Mouse (Mus musculus): ENCODE measurements around the gene Rgs6.

Gene Rgs6

DNA sequence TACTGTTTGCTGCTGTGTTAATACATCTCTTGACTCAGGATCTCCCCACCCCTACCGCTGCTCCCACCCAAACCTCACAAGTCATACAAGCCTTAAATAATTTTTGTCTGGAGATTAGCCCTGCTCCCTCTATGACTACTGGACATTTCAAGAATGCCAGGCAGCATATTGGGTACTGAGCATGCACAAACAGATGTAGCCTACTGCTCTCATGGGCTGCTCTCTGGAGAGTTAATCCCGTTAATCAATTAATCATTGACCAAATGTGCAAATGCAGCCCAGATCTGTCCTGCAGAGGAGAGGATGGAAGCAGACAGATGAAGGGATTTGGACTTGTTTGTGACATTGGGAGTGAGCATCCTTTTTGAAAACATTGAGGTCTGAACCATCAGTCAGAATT is at the start of gene Rgs6:
Rgs6 (plus strand) TSS at position 276 of the 400 bp plus-strand sequence.
- DNase-seq (ENCODE audit: low spot score in 2 of 2), result no peak

DNA sequence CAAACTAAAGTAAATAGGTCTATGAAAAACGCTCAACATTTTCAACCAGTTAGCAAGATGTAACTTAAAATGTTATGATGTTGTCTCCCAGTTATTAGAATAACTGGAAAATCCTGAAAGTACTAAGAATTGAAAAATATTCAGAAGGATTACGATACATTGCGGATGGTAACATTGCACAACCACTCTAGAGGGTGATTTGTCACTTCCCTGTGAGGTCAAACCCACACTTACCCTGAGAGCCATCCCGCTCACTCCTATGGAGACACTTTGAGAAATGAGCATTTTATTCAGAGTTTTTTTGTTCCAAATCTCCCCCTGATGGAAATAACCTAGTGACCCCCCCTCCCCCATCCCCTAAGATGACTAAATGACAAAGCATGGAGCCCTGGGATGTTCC is 41.0 kb upstream of the Rgs6 start:
- no peak for DNase-seq (ENCODE audit: low spot score in 2 of 2)

DNA sequence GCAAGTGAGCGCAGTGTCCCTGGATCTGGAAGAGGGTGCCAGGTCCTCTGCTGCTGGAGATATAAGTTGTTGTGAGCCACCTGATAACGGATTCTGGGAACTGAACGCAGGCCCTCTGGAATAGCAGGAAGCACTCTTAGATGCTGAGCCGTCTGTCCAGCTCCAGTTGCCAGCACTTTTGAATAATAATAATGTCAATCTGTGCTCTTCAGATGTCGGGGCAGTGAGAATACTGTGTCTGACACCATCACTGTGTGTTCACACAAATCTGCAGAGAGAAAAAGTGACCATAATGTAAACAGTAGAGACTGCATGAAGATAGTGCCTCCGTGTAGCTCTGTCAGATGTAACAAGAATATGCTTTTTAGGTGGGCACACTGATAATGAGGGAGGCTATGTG is 38.9 kb upstream of the Rgs6 start:
- no peak for DNase-seq (ENCODE audit: low spot score in 2 of 2)

- DNase-seq (ENCODE audit: low spot score in 2 of 2), result no peak
Measured at GRCm38 (mm10) chr12:82550076-82550475, 38.0 kb upstream of the Rgs6 start.

- no peak for DNase-seq (ENCODE audit: low spot score in 2 of 2)
Measured at GRCm38 (mm10) chr12:82552376-82552775, 35.7 kb upstream of the Rgs6 start.

GRCm38 (mm10) chr12:82562916-82563315 is 25.2 kb upstream of the Rgs6 start:
- DNase-seq (ENCODE audit: low spot score in 2 of 2), result no peak

DNA sequence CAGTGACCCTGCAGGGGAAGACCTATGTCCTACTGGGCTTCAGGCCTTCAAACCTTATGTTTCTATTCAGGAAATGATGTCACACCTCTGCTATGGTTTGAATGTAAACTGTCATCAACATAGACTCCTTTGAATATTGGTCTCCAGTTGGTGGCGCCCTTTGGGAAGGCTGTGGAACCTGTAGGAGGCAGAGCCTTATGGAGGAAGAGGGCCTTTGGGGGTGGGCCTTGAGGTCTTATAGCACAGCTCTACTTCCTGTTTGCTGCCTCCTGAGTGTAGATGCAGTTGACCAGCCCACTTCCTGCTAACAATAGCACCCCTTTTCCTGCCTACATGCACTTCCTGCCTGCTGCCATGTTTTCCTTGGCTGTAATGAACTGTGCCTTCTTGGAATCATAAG is 19.7 kb upstream of the Rgs6 start:
- DNase-seq (ENCODE audit: low spot score in 2 of 2), result no peak

DNA sequence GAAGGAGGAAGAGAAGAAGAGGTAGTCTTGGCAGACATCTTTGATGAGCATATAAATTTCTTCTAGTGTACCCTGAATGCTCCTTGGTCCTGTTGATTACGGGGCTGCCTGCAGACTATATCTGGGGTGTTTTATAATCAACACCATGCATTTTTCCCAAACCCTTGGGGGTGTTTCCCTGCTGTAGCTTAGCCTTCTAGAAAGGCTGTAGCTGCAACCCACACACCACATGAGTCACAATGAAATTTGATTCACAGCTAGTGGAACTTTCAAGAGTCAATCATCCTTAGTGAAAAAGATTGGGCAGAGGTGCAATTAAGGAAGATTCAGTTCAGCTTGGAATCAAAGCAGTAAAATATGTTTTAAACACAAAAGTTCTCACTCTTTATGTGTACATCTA is 15.4 kb upstream of the Rgs6 start:
- DNase-seq (ENCODE audit: low spot score in 2 of 2), result peak in 1 of 2 experiments; percentile 14

DNA sequence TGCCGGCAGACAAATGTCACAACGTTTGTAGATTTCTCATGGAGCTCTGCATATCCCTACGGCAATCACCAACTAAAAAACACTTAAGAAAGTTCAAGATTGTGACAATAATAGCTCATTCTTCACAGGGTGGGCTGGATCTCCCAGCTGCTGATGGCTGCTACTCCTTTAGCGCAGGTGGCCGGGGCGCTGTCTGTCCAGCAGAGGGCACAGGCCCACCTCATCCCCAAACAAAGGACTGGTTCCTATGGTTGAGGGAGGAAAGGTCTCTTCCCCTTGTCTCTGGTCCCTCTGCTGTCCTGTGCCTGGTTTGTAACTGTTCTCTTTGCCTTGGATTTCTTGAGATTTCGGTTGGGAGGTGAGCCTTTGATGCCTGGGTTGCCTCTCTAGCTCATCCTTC is 1.5 kb upstream of the Rgs6 start:
- DNase-seq (ENCODE audit: low spot score in 2 of 2), result no peak

DNA sequence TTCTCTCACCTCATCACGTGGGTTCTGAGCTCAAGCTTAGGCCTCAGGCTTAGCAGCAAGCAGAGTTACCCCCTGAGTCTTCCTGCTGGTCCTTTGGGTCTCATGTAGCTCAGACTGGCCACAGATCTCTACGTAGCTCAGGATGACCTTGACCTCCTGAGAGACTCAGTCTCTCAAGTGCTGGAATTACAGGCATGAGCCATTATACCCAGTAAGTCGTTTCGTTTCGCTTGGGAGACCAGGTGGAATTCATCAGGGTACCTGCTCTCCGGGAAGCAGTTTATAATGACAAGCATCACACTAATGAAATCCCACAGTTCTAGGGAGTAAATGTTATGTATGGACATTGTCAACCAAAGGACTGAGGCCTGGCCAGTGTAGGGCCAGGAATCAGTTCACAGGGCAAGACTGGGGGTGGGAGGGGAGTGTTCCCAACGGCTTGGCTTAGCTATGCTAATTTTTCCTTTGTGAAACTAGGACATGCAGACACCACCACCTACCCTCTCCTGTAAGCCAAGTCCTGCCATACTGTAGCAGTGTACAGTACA is 670 bp upstream of the Rgs6 start:
- no peak for DNase-seq (ENCODE audit: low spot score in 2 of 2)

DNA sequence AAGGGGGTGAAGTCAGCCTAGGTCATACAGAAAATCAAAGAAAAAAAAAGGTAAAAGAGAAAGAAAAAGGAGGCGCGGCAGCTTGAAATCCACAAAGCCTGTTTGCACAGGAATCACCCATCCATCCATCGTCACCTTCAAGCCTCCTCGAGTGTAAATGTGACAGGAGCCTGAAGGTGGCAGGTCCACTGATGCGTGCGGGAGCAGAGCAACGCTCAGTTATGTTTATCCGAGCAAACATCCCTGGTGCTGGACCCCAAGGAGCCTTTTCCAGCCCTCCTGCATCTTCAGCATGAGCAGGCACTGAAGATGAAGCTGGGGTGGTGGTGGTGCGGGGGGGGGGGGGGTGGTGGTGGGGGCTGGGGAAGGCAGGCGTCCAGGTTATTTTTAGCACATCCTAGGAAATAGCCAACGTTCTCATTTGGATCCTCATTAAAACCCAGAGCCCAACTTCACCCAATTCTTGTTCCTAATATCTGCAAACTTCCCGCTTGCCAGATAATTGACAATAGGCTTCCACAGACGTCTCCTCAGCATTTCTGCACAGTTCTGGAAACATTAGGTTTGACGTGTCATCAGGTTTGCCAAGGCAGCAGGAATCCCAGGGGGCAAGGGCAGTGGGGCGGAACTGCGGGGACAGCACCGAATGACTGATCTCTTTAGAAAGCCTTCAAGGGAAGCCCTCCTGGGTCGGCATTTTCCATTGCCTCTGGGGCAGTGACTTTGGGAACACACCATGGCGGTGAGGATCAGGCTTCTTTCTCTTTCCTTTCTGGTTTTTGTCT is 946 bp downstream of the Rgs6 start:
- DNase-seq (ENCODE audit: low spot score in 2 of 2), result no peak

- DNase-seq (ENCODE audit: low spot score in 2 of 2), result no peak
Measured at GRCm38 (mm10) chr12:82599011-82599410, 10.9 kb downstream of the Rgs6 start.

DNA sequence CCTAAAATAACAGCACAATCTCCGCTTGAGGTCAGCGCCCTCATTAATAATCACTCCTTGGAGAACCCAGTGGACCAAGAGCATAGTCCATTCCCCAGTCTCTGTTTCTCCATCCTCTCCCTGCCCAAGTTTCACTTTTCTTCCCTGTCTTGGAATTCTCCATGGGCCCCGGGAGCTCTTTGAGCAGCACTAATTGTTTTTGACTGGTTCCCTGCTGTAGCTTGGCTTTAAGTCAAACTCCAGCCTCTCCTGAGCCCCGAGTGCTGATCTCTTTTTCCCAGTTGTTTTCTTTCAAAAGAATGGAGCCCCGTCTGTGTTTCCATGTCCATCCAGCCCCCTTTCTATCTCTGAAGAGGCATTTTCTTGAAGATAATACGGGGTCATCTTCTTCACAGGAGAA is 12.3 kb downstream of the Rgs6 start:
- no peak for DNase-seq (ENCODE audit: low spot score in 2 of 2)

GRCm38 (mm10) chr12:82602823-82603222 is 14.7 kb downstream of the Rgs6 start:
- DNase-seq (ENCODE audit: low spot score in 2 of 2), result no peak

- no peak for DNase-seq (ENCODE audit: low spot score in 2 of 2)
Measured at GRCm38 (mm10) chr12:82603308-82603707, 15.2 kb downstream of the Rgs6 start.

DNA sequence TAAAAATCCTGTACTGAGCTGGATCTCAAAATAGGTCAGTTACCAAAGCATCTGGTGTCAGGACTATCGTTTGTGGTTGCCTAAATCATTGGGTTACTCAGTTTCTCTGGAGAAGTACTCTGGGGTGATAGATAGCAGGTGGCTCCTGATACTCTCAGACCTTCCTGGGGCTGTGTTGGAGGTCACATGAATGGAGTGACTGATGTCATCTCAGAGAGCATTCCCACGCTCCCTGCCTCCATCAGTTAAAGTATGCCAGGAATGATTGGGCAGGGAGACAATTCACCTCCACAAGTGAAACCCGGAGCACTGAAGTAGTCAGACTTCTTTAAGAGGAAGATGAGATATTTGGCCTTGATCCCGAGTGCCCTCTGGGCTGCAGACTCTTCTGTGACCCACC is 15.9 kb downstream of the Rgs6 start:
- no peak for DNase-seq (ENCODE audit: low spot score in 2 of 2)

DNA sequence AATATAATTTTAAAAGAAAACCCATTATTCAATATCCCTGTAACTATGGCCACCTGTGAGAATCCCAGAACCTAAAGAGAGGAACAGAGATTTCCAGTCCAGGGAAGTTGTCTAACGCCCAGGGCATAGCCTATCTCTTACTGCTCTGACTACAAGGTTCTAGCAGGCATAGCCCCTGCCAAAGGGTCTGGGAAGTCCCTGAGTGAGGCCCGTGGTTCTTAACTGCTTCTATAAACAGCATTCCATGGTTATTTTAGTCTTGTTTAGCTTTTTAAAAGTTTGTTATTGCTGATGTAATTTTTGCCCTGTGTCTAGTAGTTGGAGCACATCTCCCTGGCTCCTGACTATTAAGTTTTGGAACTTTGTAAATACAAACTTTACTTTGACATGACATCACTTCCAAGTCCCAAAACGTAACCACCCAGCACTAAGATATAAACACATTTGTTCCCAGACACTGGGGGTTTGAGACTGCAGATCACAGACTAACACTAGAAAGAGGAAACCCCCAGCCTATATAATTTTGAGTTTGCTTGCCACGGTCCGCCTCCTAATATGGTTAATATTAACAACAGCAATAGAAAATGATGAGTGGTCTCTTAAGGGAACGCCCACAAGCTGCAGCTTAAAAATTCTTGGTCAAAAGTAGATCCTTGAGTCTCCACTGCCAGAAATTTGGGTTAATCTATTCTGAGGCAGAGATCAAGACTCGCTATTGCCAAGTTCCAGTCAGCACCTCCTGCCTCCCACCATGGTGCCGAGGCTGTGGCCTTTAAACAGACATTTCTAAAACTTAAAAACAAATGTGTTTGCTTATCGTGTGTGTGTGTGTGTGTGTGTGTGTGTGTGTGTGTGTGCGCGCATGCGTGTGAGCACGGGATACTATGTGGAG is 24.9 kb downstream of the Rgs6 start:
- no peak for DNase-seq (ENCODE audit: low spot score in 2 of 2)

GRCm38 (mm10) chr12:82616486-82616812 is 28.4 kb downstream of the Rgs6 start:
- peak; percentile 38 to 50 for DNase-seq (ENCODE audit: low spot score in 2 of 2)

DNA sequence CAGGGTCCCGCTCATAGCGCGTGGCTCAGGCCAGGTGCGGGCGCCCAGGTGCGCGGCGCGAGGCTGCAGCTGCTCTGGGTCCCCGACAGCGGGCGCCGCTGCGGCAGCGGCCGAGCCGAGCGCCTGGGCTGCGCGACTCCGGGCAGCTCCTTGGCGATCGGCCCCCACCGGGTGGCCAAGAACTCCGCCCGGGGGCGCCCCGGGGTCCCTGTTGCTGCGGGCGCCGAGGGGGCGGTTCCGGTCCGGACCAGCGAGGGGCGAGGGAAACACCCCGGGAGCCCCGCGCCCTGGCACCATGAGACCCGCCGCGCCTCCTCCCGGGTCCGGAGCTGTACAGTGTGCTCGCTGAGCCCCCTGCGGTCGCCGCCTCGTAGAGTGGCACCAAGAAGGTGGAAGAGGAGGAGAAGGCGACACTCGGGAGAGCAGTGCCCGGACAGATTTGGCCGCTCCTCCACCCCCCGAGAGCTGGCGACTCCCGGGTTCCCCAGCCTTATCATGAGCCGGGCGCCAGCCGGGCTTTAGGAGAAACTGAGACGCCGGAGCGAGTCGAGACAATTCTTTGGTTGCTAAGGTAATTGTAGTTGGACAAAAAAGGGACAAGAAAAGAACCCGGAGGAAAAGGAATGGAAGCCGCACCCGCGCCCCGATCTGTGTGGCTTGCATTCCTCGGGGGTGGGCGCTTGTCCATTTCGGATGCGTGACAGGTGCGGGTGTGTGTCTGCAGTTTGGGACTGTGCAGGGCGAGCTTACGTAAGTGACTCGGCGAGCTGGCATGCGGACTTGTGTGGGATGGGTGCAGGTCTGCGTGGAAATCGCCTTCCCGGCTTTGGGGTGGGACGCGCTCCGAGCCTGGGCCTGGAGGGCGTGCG is 29.0 kb downstream of the Rgs6 start:
- peak; percentile 62 for DNase-seq (ENCODE audit: low spot score in 2 of 2)

- DNase-seq (ENCODE audit: low spot score in 2 of 2), result no peak
Measured at GRCm38 (mm10) chr12:82617682-82618370, 29.7 kb downstream of the Rgs6 start.

DNA sequence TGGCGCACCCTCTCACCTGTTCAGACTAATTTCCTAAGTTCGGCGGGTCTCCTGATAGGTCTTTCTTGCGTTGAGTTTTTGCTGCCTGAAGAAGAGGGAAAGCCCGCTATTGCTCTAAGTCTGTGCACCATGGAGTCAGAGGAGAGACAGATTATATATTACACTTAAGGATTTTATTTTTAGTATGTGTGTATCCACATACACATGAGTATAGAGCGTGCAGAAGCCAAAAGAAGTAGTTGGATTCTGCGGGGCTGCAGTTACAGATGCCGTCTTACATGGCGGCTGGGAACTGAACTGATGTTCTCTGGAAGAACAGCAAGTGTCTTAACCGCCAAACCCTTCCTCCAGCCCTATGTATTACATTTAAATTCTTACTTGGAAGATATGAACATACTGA is 52.3 kb downstream of the Rgs6 start:
- no peak for DNase-seq (ENCODE audit: low spot score in 2 of 2)

Measured in right cerebral cortex, postnatal 10 days (tissue).